Mouse (Mus musculus): ENCODE data around the gene Dnah7c.

Gene Dnah7c

GRCm38 (mm10) chr1:46854036-46854900, 428.9 kb downstream of the Dnah7c start:
- DNase-seq (ENCODE audit: low read depth, low spot score) = no peak

- DNase-seq (ENCODE audit: low read depth, low spot score) = no peak
These were observed 431.1 kb downstream of the Dnah7c start for GRCm38 (mm10) chr1:46856498-46856897.

All from retina, adult 2 months (tissue).